Mouse (Mus musculus): ENCODE data around the gene Mpl. TPM values are rescaled to one million over a fixed set of nuclear protein-coding genes. Genes with fewer than 3 reads are reported as not detected.
A peak's percentile ranks its signal among the peaks of the same experiment; 100 is the strongest.

Mpl gene
- polyA plus RNA-seq, 1 experiment from 2014 or later: 0.67 TPM

- Histone ChIP-seq H3K4me2 (ENCODE audit: low read depth, low read length) (no peak overlapping the region), H3K27ac (ENCODE audit: low read length) (no peak overlapping the region), H3K36me3 (ENCODE audit: control insufficient read depth, insufficient read depth, low read length) (peaks cover 49% of the 10 kb centered on the region), H3K27me3 (ENCODE audit: control insufficient read depth, insufficient read depth, low read depth, low read length) (no peaks in the 10 kb centered on the region), H3K4me3 (ENCODE audit: low read length) (no peak overlapping the region), H3K4me1 (replicated peaks; ENCODE audit: control insufficient read depth, insufficient read depth, low read length) (no peaks in the 10 kb centered on the region), H3K9ac (ENCODE audit: low read length) (no peak overlapping the region), H3K9me3 (ENCODE audit: control insufficient read depth, low read length) (no peaks in the 10 kb centered on the region)
- ATAC-seq (ENCODE audit: low read depth): no peak
- WGBS: 93% methylated on average over 5 of the region's 5 CpGs
Measured at GRCm38 (mm10) chr4:118416329-118416728, 41.0 kb downstream of the Mpl start.

- no peaks in the 10 kb centered on the region for H3K9me3 ChIP-seq (ENCODE audit: control insufficient read depth, low read length)
- H3K4me1 ChIP-seq (replicated peaks; ENCODE audit: control insufficient read depth, insufficient read depth, low read length): no peaks in the 10 kb centered on the region
- H3K4me3 ChIP-seq (ENCODE audit: low read length): no peak overlapping the region
- no peak overlapping the region for H3K27ac ChIP-seq (ENCODE audit: low read length)
- 78% methylated on average over 2 of the region's 2 CpGs for WGBS
- no peak overlapping the region for H3K4me2 ChIP-seq (ENCODE audit: low read depth, low read length)
- H3K27me3 ChIP-seq (ENCODE audit: control insufficient read depth, insufficient read depth, low read depth, low read length): no peaks in the 10 kb centered on the region
- ATAC-seq (ENCODE audit: low read depth): no peak
- no peak overlapping the region for H3K9ac ChIP-seq (ENCODE audit: low read length)
- peaks cover 49% of the 10 kb centered on the region for H3K36me3 ChIP-seq (ENCODE audit: control insufficient read depth, insufficient read depth, low read length)
Measured at GRCm38 (mm10) chr4:118415779-118416178, 41.5 kb downstream of the Mpl start.

- H3K4me1 ChIP-seq (replicated peaks; ENCODE audit: control insufficient read depth, insufficient read depth, low read length): peaks cover 7% of the 10 kb centered on the region
- H3K36me3 ChIP-seq (ENCODE audit: control insufficient read depth, insufficient read depth, low read length): peaks cover 49% of the 10 kb centered on the region
- no peak overlapping the region for H3K4me2 ChIP-seq (ENCODE audit: low read depth, low read length)
- no peaks in the 10 kb centered on the region for H3K9me3 ChIP-seq (ENCODE audit: control insufficient read depth, low read length)
- no peak for ATAC-seq (ENCODE audit: low read depth)
- 95% methylated on average over 5 of the region's 5 CpGs for WGBS
- no peak overlapping the region for H3K9ac ChIP-seq (ENCODE audit: low read length)
- H3K27me3 ChIP-seq (ENCODE audit: control insufficient read depth, insufficient read depth, low read depth, low read length): no peaks in the 10 kb centered on the region
- H3K27ac ChIP-seq (ENCODE audit: low read length): no peak overlapping the region
- no peak overlapping the region for H3K4me3 ChIP-seq (ENCODE audit: low read length)
Measured at GRCm38 (mm10) chr4:118413553-118413952, 43.8 kb downstream of the Mpl start.

GRCm38 (mm10) chr4:118410871-118411270 is 46.4 kb downstream of the Mpl start:
- no peak overlapping the region for H3K4me3 ChIP-seq (ENCODE audit: low read length)
- no peaks in the 10 kb centered on the region for H3K9me3 ChIP-seq (ENCODE audit: control insufficient read depth, low read length)
- ATAC-seq (ENCODE audit: low read depth): no peak
- no peak overlapping the region for H3K4me2 ChIP-seq (ENCODE audit: low read depth, low read length)
- H3K9ac ChIP-seq (ENCODE audit: low read length): no peak overlapping the region
- 85% methylated on average over 5 of the region's 5 CpGs for WGBS
- no peaks in the 10 kb centered on the region for H3K27me3 ChIP-seq (ENCODE audit: control insufficient read depth, insufficient read depth, low read depth, low read length)
- peaks cover 12% of the 10 kb centered on the region for H3K4me1 ChIP-seq (replicated peaks; ENCODE audit: control insufficient read depth, insufficient read depth, low read length)
- no peak overlapping the region for H3K27ac ChIP-seq (ENCODE audit: low read length)
- peaks cover 35% of the 10 kb centered on the region for H3K36me3 ChIP-seq (ENCODE audit: control insufficient read depth, insufficient read depth, low read length)

GRCm38 (mm10) chr4:118409142-118409900 is 48.0 kb downstream of the Mpl start, which contains the start of the genes Szt2 and Med8:
Gene Szt2, minus strand, starts transcription at chr4:118409273.
Gene Med8, plus strand, starts transcription at chr4:118409337.
- peak within 1 kb of the TSS; percentile 90 for H3K4me3 ChIP-seq (ENCODE audit: low read length)
- H3K9me3 ChIP-seq (ENCODE audit: control insufficient read depth, low read length): no peaks in the 10 kb centered on the region
- H3K27me3 ChIP-seq (ENCODE audit: control insufficient read depth, insufficient read depth, low read depth, low read length): no peaks in the 10 kb centered on the region
- H3K9ac ChIP-seq (ENCODE audit: low read length): peak within 1 kb of the TSS; percentile 87
- peak within 1 kb of the TSS; percentile 71 for H3K4me2 ChIP-seq (ENCODE audit: low read depth, low read length)
- under 1% methylated on average over 46 of the region's 53 CpGs for WGBS
- peak within 1 kb of the TSS; percentile 66 for H3K27ac ChIP-seq (ENCODE audit: low read length)
- H3K36me3 ChIP-seq (ENCODE audit: control insufficient read depth, insufficient read depth, low read length): peaks cover 26% of the 10 kb centered on the region
- peaks cover 12% of the 10 kb centered on the region for H3K4me1 ChIP-seq (replicated peaks; ENCODE audit: control insufficient read depth, insufficient read depth, low read length)
- peak; percentile 97 for ATAC-seq (ENCODE audit: low read depth)

- H3K4me3 ChIP-seq (ENCODE audit: low read length): no peak overlapping the region
- H3K36me3 ChIP-seq (ENCODE audit: control insufficient read depth, insufficient read depth, low read length): peaks cover 22% of the 10 kb centered on the region
- H3K9me3 ChIP-seq (ENCODE audit: control insufficient read depth, low read length): no peaks in the 10 kb centered on the region
- no peak for ATAC-seq (ENCODE audit: low read depth)
- no peaks in the 10 kb centered on the region for H3K27me3 ChIP-seq (ENCODE audit: control insufficient read depth, insufficient read depth, low read depth, low read length)
- H3K4me2 ChIP-seq (ENCODE audit: low read depth, low read length): no peak overlapping the region
- no peak overlapping the region for H3K9ac ChIP-seq (ENCODE audit: low read length)
- no peaks in the 10 kb centered on the region for H3K4me1 ChIP-seq (replicated peaks; ENCODE audit: control insufficient read depth, insufficient read depth, low read length)
- 89% methylated on average over 12 of the region's 12 CpGs for WGBS
- no peak overlapping the region for H3K27ac ChIP-seq (ENCODE audit: low read length)
Measured at GRCm38 (mm10) chr4:118402701-118403100, 54.6 kb downstream of the Mpl start.

GRCm38 (mm10) chr4:118401918-118402317 is 55.4 kb downstream of the Mpl start:
- Histone ChIP-seq H3K27ac (ENCODE audit: low read length) (no peak overlapping the region), H3K9me3 (ENCODE audit: control insufficient read depth, low read length) (no peaks in the 10 kb centered on the region), H3K4me1 (replicated peaks; ENCODE audit: control insufficient read depth, insufficient read depth, low read length) (no peaks in the 10 kb centered on the region), H3K36me3 (ENCODE audit: control insufficient read depth, insufficient read depth, low read length) (peaks cover 26% of the 10 kb centered on the region), H3K27me3 (ENCODE audit: control insufficient read depth, insufficient read depth, low read depth, low read length) (no peaks in the 10 kb centered on the region), H3K4me2 (ENCODE audit: low read depth, low read length) (no peak overlapping the region), H3K4me3 (ENCODE audit: low read length) (no peak overlapping the region), H3K9ac (ENCODE audit: low read length) (no peak overlapping the region)
- 81% methylated on average over 5 of the region's 5 CpGs for WGBS
- ATAC-seq (ENCODE audit: low read depth): no peak

- ATAC-seq (ENCODE audit: low read depth): no peak
- WGBS: 91% methylated on average over 3 of the region's 3 CpGs
- Histone ChIP-seq H3K27me3 (ENCODE audit: control insufficient read depth, insufficient read depth, low read depth, low read length) (no peaks in the 10 kb centered on the region), H3K9me3 (ENCODE audit: control insufficient read depth, low read length) (no peaks in the 10 kb centered on the region), H3K4me2 (ENCODE audit: low read depth, low read length) (no peak overlapping the region), H3K36me3 (ENCODE audit: control insufficient read depth, insufficient read depth, low read length) (peaks cover 26% of the 10 kb centered on the region), H3K4me1 (replicated peaks; ENCODE audit: control insufficient read depth, insufficient read depth, low read length) (no peaks in the 10 kb centered on the region), H3K4me3 (ENCODE audit: low read length) (no peak overlapping the region), H3K9ac (ENCODE audit: low read length) (no peak overlapping the region), H3K27ac (ENCODE audit: low read length) (no peak overlapping the region)
Measured at GRCm38 (mm10) chr4:118401421-118401820, 55.9 kb downstream of the Mpl start.

- H3K27me3 ChIP-seq (ENCODE audit: control insufficient read depth, insufficient read depth, low read depth, low read length): no peaks in the 10 kb centered on the region
Measured at GRCm38 (mm10) chr4:118398400-118398799, 58.9 kb downstream of the Mpl start.

More at GRCm38 (mm10) chr4:118398400-118398799, 58.9 kb downstream of the Mpl start:
- Histone ChIP-seq H3K9me3 (ENCODE audit: control insufficient read depth, low read length) (no peaks in the 10 kb centered on the region), H3K4me2 (ENCODE audit: low read depth, low read length) (no peak overlapping the region), H3K4me1 (replicated peaks; ENCODE audit: control insufficient read depth, insufficient read depth, low read length) (0 out of 2 replicates have a peak, but pooled peaks cover 2% of the 10 kb centered on the region), H3K36me3 (ENCODE audit: control insufficient read depth, insufficient read depth, low read length) (peaks cover 30% of the 10 kb centered on the region), H3K27ac (ENCODE audit: low read length) (no peak overlapping the region), H3K9ac (ENCODE audit: low read length) (no peak overlapping the region), H3K4me3 (ENCODE audit: low read length) (no peak overlapping the region)
- 77% methylated on average over 6 of the region's 6 CpGs for WGBS
- no peak for ATAC-seq (ENCODE audit: low read depth)
